Mouse (Mus musculus) cortical plate, adult 2 months (tissue): ENCODE measurements around the gene Lad1. TPM values are rescaled to one million over a fixed set of nuclear protein-coding genes. Genes with fewer than 3 reads are reported as not detected.

Source experiments
- H3K27ac ChIP-seq: fragments of 200-500 bp; 2 replicates; pipeline ENCODE4 v1.5.1; 2012; ENCODE audit warnings: low read length, control low read depth, inconsistent platforms; ENCODE audit not compliant: insufficient read depth
- H3K4me1 ChIP-seq: fragments of 200-500 bp; 2 replicates; pipeline ENCODE4 v1.6.1; 2011; ENCODE audit warnings: low read length; ENCODE audit not compliant: control insufficient read depth, insufficient read depth
- H3K4me3 ChIP-seq: fragments of 200-500 bp; 2 replicates; pipeline ENCODE4 v1.5.1; 2011; ENCODE audit warnings: mild to moderate bottlenecking, low read length, control low read depth; ENCODE audit not compliant: insufficient read depth
- CTCF ChIP-seq: fragments of 200-500 bp; IDR thresholded peaks from 2 replicates; pipeline ENCODE4 v1.5.1; 2011; ENCODE audit warnings: mild to moderate bottlenecking, control low read depth, low read length; ENCODE audit not compliant: insufficient read depth; ENCODE audit errors: extremely low read depth
- POLR2A ChIP-seq: fragments of 200-500 bp; IDR thresholded peaks from 2 replicates; pipeline ENCODE4 v1.6.1; 2011; ENCODE audit warnings: mild to moderate bottlenecking, low read length, control low read depth; ENCODE audit not compliant: insufficient read depth; ENCODE audit errors: extremely low read depth
- polyA plus RNA-seq: library from polyadenylated mRNA; depleted of rRNA; stranded (reverse); fragments of >200 nt; gene quantifications from 2 replicates; pipeline ENCODE4 v1.2.3, GENCODE M21; 2012

Lad1 gene
- polyA plus RNA-seq, 1 experiment: 3.0 TPM

DNA sequence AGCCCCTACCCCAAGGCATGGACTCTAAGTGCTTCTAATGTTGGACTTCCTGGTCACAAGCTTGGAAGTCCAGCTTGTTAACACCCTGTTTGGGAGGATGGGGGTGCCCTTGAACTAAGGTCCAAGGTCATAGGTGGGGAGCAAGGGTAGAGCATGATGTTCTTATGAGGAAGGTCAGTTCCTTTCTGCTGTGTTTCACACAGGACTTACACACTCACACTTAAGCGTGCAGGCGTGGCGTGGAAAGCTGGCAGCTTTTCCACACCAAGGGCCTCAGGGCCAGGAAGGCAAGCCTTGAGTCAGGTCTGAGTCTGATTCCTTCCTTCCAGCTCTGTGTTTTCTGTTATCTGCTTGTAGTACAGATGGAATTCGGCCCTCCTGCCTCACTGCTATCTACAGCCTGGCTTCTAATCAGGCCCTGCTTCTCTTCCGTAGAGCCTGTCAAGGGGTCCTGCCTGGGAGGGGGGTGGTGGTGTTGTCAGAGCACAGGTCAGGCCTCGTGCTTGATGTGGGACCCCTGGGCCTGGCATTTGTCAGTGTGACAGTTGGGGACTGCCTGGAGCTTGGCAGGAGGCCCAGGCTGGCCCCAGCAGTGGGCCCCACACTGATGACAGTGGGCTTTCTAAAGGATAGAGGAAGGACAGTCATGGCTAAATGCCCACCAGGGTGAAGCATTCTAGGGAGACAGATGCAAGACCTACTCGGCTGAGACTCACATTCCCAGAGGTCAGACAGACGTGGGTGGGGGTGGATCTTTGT, 18.0 kb upstream of the Lad1 start:
- no peak overlapping the region for H3K4me3 ChIP-seq
- no peaks in the 10 kb centered on the region for H3K4me1 ChIP-seq
- H3K27ac ChIP-seq: no peak overlapping the region
- no peak for TF ChIP-seq CTCF
- no peak for TF ChIP-seq POLR2A

DNA sequence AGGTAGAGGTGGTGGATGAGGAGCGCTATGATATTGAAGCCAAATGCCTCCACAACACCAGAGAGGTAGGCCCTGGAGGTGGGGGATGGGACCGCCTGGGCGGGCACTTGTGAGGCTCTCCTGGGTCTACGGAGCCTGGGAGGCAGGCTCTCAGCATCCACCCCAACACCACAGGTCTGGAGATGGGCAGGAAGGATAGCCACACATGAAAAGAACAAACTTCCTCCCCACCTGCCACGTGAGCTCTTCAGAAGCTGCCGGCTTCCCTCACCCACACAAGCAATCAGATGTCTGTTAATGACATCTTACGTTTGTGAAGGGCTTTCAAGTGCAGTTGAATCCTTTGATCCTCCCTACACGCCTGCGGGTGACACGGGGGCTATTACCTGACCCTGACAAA, 10.9 kb upstream of the Lad1 start:
- TF ChIP-seq POLR2A (no peak), CTCF (no peak)
- no peaks in the 10 kb centered on the region for H3K4me1 ChIP-seq
- H3K4me3 ChIP-seq: no peak overlapping the region
- H3K27ac ChIP-seq: no peak overlapping the region

DNA sequence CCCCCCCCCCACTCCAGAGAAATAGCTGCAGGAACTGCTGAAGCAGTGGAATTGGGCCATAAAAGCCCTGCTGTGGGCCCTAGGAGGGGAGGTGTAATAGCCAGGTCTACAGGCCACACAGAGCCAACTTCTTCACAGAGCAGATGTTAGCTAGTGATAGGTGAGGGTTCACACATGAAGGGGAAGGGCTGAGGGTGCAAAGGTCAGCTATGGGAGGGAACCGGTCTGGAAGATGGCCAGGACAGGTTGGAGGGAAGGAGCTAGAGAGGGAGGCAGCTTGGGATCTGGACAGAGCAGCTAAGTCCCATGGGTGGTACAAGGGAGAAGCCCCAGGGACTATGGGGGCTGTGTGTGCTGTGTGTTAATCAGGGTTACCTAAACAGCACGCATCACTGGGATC, 8.2 kb upstream of the Lad1 start:
- no peak for TF ChIP-seq CTCF
- no peaks in the 10 kb centered on the region for H3K4me1 ChIP-seq
- H3K27ac ChIP-seq: no peak overlapping the region
- H3K4me3 ChIP-seq: no peak overlapping the region

DNA sequence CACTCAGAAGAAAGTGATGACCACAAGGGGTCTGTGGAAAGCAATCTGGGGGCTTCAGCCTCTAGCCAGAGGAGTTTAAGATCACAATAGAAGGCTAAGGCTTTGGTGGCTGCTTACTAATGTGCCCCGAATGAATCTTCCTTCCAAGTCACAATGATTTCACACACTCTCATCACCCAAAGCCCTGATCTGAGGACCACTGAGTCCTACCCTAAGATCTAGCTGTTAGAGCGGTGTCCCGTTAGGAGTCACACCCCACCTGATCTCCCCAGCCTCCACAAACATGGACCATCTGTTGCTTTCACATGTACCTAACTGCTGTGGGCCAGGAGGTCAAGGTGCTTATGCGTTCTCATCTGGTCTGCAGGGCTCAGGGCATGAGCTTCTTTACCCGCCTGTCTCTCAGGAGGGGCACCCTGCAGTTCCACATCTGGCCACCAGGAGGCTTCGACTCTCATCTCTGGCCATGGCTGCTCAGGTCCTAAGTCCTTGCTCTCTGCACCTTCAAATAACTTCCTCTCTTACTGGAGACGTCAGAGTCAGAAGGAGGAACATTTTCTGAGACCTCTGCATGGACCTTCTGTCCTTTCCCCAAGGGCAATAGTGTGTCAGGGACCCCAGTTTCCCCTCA, 7.3 kb upstream of the Lad1 start:
- Histone ChIP-seq H3K27ac (no peak overlapping the region), H3K4me1 (no peaks in the 10 kb centered on the region), H3K4me3 (no peak overlapping the region)
- TF ChIP-seq CTCF (peak; percentile 89), POLR2A (no peak)

DNA sequence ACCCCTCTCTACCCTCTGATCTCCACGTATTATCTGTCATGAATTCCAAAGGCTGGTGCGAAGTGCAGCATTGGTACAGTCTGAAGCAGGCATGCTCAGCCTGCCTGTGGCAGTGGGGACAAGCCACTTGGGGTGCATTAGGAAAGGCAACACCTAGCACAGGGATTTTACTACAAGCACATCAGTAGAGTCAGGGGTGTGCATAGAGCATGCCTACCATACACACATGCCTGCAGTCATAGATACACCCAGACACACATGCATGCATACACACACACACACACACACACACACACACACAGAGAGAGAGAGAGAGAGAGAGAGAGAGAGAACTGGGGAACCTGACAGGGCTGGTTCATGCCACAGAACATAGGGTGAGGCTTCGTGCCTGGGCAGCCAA, 6.2 kb upstream of the Lad1 start:
- Histone ChIP-seq H3K4me1 (no peaks in the 10 kb centered on the region), H3K27ac (no peak overlapping the region), H3K4me3 (no peak overlapping the region)
- TF ChIP-seq CTCF (no peak), POLR2A (no peak)

DNA sequence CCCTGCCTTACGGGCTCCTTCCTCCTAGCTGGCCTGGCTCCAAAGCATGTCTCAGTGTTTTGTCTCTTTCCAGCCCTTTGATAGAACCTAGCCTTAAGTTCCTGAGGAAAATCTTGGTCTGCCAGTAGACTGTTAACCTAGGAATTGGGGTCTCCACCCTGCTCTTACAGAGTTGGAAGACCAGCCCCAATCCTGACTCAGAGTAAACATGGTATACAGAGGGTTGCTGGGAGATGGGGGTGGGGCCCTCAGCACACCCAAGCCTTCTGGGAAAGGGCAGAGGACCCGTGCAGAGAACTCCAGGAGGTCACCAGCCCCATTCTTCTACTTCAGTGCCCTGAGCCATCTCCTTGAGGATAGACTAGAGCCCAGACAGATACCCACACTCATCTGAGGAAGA, 5.8 kb upstream of the Lad1 start:
- H3K27ac ChIP-seq: no peak overlapping the region
- H3K4me1 ChIP-seq: no peaks in the 10 kb centered on the region
- no peak overlapping the region for H3K4me3 ChIP-seq
- TF ChIP-seq CTCF: no peak
- no peak for TF ChIP-seq POLR2A

DNA sequence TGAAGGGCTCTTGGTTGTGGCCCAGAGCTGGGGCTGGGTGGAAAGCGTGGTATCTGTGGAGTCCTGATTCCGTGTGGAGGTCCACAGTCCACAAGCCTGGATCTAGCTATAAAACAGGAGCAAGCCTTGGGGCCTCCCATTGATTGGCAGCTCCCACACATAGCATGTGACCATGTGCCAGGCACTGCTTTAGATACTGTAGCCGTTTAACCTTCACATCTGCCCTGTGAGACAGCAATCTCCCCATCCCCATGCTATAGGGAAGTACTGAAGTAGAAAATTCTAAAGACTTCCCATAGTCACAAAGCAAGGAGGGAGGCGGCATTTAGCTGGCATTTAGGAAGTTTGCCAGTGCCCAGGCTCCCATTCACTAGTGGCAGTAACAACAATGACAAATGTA, 5.3 kb upstream of the Lad1 start:
- no peak overlapping the region for H3K27ac ChIP-seq
- TF ChIP-seq POLR2A (no peak), CTCF (no peak)

DNA sequence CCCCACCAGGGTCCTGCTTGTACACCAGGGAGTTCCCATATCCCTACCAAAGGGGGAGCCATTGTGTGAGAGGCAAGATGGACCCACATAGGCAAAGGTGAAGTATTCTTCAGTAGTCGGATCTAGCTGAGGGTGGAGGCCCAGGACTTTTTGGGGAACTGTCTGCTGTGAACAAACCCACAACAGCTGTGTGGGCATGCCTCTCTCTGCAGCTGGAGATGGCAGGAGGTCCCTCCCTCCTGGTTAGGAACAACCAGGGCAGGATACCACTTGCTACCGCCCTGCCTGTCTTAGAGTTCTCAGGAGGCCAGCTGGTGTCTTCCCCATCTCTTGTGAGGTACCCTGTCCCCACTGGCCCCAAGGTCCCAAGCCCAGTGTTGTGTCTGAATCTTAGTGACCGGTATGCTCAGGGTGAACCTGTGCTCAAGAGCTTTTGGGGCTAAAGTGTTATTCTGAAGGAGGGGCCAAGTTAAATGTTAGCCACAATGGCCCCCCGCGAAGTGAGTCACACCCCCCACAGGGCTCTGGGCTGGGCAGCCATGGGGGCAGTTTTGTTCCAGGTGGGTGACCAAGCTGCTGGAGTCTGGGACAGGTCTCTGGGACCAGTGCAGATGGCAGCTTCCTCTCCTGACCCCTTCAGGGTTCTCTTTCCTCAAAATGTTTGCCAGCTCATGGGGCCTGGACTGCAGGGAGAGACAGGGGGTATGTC, 4.6 kb upstream of the Lad1 start:
- TF ChIP-seq POLR2A (no peak), CTCF (no peak)
- H3K4me1 ChIP-seq: no peaks in the 10 kb centered on the region

More for the DNA sequence above, 5.3 kb upstream of the Lad1 start:
- Histone ChIP-seq H3K4me1 (no peaks in the 10 kb centered on the region), H3K4me3 (no peak overlapping the region)

DNA sequence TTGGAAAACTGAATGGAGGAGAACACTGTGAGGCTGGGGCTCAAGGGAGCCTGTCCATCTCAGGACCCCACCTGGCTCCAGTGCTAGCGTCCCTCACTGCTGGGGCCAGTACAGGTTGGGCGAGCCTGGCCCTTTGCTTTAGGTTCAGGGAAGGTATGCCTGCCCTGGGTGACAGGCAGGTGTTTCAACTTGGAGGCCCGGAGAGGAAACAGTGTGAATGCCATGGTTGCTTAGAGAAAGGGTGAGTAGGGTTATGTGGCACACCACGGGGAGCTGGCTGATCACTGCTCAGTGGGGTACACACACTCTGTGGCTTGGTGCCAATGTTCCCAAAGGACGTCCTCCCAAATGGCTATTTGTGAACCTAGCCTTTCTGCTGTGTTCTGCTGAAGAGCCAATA, 3.9 kb upstream of the Lad1 start:
- TF ChIP-seq CTCF: no peak
- TF ChIP-seq POLR2A: no peak

More for the DNA sequence above, 4.6 kb upstream of the Lad1 start:
- Histone ChIP-seq H3K27ac (no peak overlapping the region), H3K4me3 (no peak overlapping the region)

DNA sequence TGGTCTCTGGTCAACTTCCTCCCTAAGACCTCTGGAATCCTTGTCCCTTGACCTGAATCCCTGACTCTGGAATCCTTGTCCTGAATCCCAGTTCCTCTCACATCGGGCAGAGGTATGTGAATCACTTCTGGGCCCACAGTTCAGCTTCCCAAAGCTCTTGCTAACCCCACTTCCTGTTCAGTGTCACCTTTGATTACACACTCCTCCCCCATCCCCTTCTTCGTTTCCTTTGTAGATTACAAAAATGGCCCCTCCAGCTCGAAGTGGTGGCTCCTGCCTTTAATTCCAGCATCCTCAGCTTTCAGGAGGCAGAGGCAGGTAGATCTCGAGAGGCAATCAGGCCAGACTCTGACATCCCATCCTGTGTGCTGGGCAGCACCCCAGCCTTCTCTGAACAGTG, 803 bp upstream of the Lad1 start:
- Histone ChIP-seq H3K27ac (no peak overlapping the region), H3K4me1 (no peaks in the 10 kb centered on the region), H3K4me3 (no peak overlapping the region)
- no peak for TF ChIP-seq POLR2A
- TF ChIP-seq CTCF: no peak

More for the DNA sequence above, 3.9 kb upstream of the Lad1 start:
- Histone ChIP-seq H3K27ac (no peak overlapping the region), H3K4me3 (no peak overlapping the region), H3K4me1 (no peaks in the 10 kb centered on the region)
